Mouse (Mus musculus) limb, embryonic 14.5 days (tissue): ENCODE results near the gene Foxa3. TPM values are rescaled to one million over a fixed set of nuclear protein-coding genes. Genes with fewer than 3 reads are reported as not detected.
A peak's percentile ranks its signal among the peaks of the same experiment; 100 is the strongest.

ENCODE experiments used
- ATAC-seq: fragments of 200-750 bp; cut with Nextera tagmentation; 2 replicates; pipeline ENCODE4 v1.8.0; 2017; ENCODE audit warnings: low read depth, moderate number of reproducible peaks, moderate TSS enrichment; ENCODE audit not compliant: low FRiP score
- DNase-seq: peaks from one replicate; pipeline ENCODE4 v3.0.0-alpha.2; 2015; ENCODE audit warnings: low spot score
- H3K27ac ChIP-seq: fragments of 300-500 bp; sonication (generic); replicated peaks from 2 replicates; pipeline ENCODE4 v1.5.1; 2014; ENCODE audit warnings: low read depth, mild to moderate bottlenecking, low read length, moderate library complexity, mixed read lengths
- H3K27me3 ChIP-seq: fragments of 300-500 bp; sonication (generic); 2 replicates; pipeline ENCODE4 v1.6.1; 2014; ENCODE audit warnings: low read length, mixed read lengths; ENCODE audit not compliant: control insufficient read depth, insufficient read depth
- H3K36me3 ChIP-seq: fragments of 300-500 bp; sonication (generic); 2 replicates; pipeline ENCODE4 v1.6.1; 2014; ENCODE audit warnings: mild to moderate bottlenecking, low read length, moderate library complexity, mixed read lengths; ENCODE audit not compliant: control insufficient read depth, insufficient read depth
- H3K4me1 ChIP-seq: fragments of 300-500 bp; sonication (generic); 2 replicates; pipeline ENCODE4 v1.6.1; 2014; ENCODE audit warnings: antibody characterized with exemption, low read length, mixed read lengths; ENCODE audit not compliant: control insufficient read depth, insufficient read depth
- H3K4me2 ChIP-seq: fragments of 300-500 bp; sonication (generic); replicated peaks from 2 replicates; pipeline ENCODE4 v1.6.1; 2014; ENCODE audit warnings: low read depth, mild to moderate bottlenecking, low read length, moderate library complexity; ENCODE audit not compliant: severe bottlenecking
- H3K4me3 ChIP-seq: fragments of 300-500 bp; sonication (generic); replicated peaks from 2 replicates; pipeline ENCODE4 v1.5.1; 2014; ENCODE audit warnings: low read length
- H3K9ac ChIP-seq: fragments of 300-500 bp; sonication (generic); 2 replicates; pipeline ENCODE4 v1.6.1; 2014; ENCODE audit warnings: mild to moderate bottlenecking, low read depth, low read length, moderate library complexity; ENCODE audit not compliant: severe bottlenecking
- H3K9me3 ChIP-seq: fragments of 300-500 bp; sonication (generic); 2 replicates; pipeline ENCODE4 v1.6.1; 2016; ENCODE audit warnings: low read length; ENCODE audit not compliant: control insufficient read depth
- POLR2A ChIP-seq: fragments of 200-500 bp; IDR thresholded peaks from 2 replicates; pipeline ENCODE4 v1.8.0; 2012; ENCODE audit warnings: inconsistent platforms, mild to moderate bottlenecking, moderate library complexity, borderline replicate concordance; ENCODE audit not compliant: insufficient read depth, insufficient read length; ENCODE audit errors: extremely low read depth
- WGBS: fragments of 180-500 bp; shearing (Covaris S2); extraction: QIAGEN DNeasy Blood & Tissue Kit; methylation state at CpG from one replicate; pipeline ENCODE4 v1.1.7; 2014; 5-methylcytosine and 5-hydroxymethylcytosine counted together
- polyA plus RNA-seq, 2 experiments: library from polyadenylated mRNA; depleted of rRNA in 1 of 2; stranded (reverse) in 1 of 2; unstranded in 1 of 2; fragments of >200 nt; fragmentation: Nextera tagmentation in 1 of 2; extraction: Ambion mirVana in 1 of 2; gene quantifications; 2 replicates each; pipeline versions ENCODE4 v1.2.1 to v1.2.3; 2012 to 2014

Gene Foxa3
- polyA plus RNA-seq, 2 experiments: 3.2 to 5.3 TPM

- peak; percentile 95 for DNase-seq
- H3K27ac ChIP-seq: peak overlapping the region; percentile 75
Observed at GRCm38 (mm10) chr7:19002848-19003498, 20.4 kb downstream of the Foxa3 start.

GRCm38 (mm10) chr7:19002115-19002514 lies 21.2 kb downstream of the Foxa3 start:
- 33% methylated on average over 4 of the region's 4 CpGs for WGBS
- Histone ChIP-seq H3K4me1 (peaks cover 28% of the 10 kb centered on the region), H3K27ac (peak overlapping the region; percentile 75), H3K9ac (peak overlapping the region; percentile 65), H3K4me3 (peak overlapping the region; percentile 41), H3K27me3 (no peaks in the 10 kb centered on the region), H3K9me3 (no peaks in the 10 kb centered on the region), H3K36me3 (peaks cover 33% of the 10 kb centered on the region), H3K4me2 (peak overlapping the region; percentile 62)
- no peak for TF ChIP-seq POLR2A
- no peak for DNase-seq
- ATAC-seq: no peak

More at GRCm38 (mm10) chr7:19002848-19003498, 20.4 kb downstream of the Foxa3 start:
- Histone ChIP-seq H3K27me3 (no peaks in the 10 kb centered on the region), H3K4me3 (peak overlapping the region; percentile 41), H3K9ac (peak overlapping the region; percentile 65), H3K9me3 (no peaks in the 10 kb centered on the region), H3K4me1 (peaks cover 34% of the 10 kb centered on the region), H3K4me2 (peak overlapping the region; percentile 62), H3K36me3 (peaks cover 42% of the 10 kb centered on the region)
- TF ChIP-seq POLR2A: no peak
- 2% methylated on average over 17 of the region's 17 CpGs for WGBS
- peak; percentile 77 for ATAC-seq

- WGBS: 57% methylated on average over 3 of the region's 3 CpGs
- H3K9me3 ChIP-seq: no peaks in the 10 kb centered on the region
- no peak overlapping the region for H3K9ac ChIP-seq
- H3K36me3 ChIP-seq: peaks cover 30% of the 10 kb centered on the region
- H3K27ac ChIP-seq: peak overlapping the region; percentile 75; the same call in 1 of the 2 replicates
- TF ChIP-seq POLR2A: no peak
- no peak for ATAC-seq
- DNase-seq: no peak
- H3K4me3 ChIP-seq: no peak overlapping the region
- H3K4me1 ChIP-seq: peaks cover 25% of the 10 kb centered on the region
- H3K27me3 ChIP-seq: no peaks in the 10 kb centered on the region
- H3K4me2 ChIP-seq: no peak overlapping the region; the same call in 1 of the 2 replicates
Observed at GRCm38 (mm10) chr7:19001807-19002085, 21.6 kb downstream of the Foxa3 start.

GRCm38 (mm10) chr7:19001066-19001806 lies 22.1 kb downstream of the Foxa3 start:
- no peaks in the 10 kb centered on the region for H3K9me3 ChIP-seq
- peaks cover 21% of the 10 kb centered on the region for H3K4me1 ChIP-seq
- no peak for TF ChIP-seq POLR2A
- H3K27me3 ChIP-seq: no peaks in the 10 kb centered on the region
- WGBS: 25% methylated on average over 18 of the region's 18 CpGs
- no peak overlapping the region for H3K27ac ChIP-seq
- peak overlapping the region; percentile 16; the same call in 1 of the 2 replicates for H3K4me3 ChIP-seq
- DNase-seq (no peak), ATAC-seq (no peak)
- H3K9ac ChIP-seq: peak overlapping the region; percentile 38; the same call in 1 of the 2 replicates
- H3K36me3 ChIP-seq: peaks cover 25% of the 10 kb centered on the region
- peak overlapping the region; percentile 37 for H3K4me2 ChIP-seq

GRCm38 (mm10) chr7:19000421-19000820 lies 22.9 kb downstream of the Foxa3 start:
- Histone ChIP-seq H3K27me3 (no peaks in the 10 kb centered on the region), H3K4me3 (peak overlapping the region; percentile 16; the same call in 1 of the 2 replicates), H3K36me3 (peaks cover 17% of the 10 kb centered on the region), H3K4me1 (peaks cover 13% of the 10 kb centered on the region), H3K9ac (peak overlapping the region; percentile 38; the same call in 1 of the 2 replicates), H3K4me2 (peak overlapping the region; percentile 37), H3K9me3 (no peaks in the 10 kb centered on the region), H3K27ac (no peak overlapping the region)
- no peak for TF ChIP-seq POLR2A
- DNase-seq: no peak
- no peak for ATAC-seq
- WGBS: 47% methylated on average over 9 of the region's 10 CpGs
